Mouse (Mus musculus): ENCODE results near the gene Msi2. TPM values are rescaled to one million over a fixed set of nuclear protein-coding genes. Genes with fewer than 3 reads are reported as not detected.

Gene Msi2
- polyA plus RNA-seq, 1 experiment from 2014 or later = 41.0 TPM

DNA sequence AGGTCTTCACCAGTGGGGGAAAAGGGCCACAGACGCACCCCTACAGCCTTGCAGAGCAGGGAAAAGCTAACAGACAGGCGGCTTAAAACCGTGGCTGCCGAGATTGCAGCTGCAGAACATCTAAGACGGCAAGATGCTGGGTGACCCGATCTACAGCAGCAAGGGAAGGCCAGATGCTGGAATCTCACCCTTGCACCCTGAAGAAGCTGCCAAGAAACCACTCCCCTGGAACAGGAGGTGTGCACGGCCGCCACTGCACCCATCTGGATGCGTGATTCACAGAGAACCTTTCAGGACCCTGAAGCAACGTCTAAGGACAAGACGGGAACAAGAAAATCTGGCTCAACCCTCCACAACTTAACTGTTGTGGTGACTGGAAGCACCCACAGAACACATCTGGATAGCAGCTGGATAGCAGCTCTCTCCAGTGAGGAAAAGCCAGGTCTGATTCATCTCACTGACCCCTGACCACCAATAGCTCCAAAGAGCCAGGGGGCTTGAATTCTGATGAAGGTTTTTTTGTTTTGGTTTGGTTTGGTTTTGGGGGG is 11.0 kb downstream of the Msi2 start:
- no peaks in the 10 kb centered on the region for H3K9me3 ChIP-seq
- H3K27me3 ChIP-seq = no peaks in the 10 kb centered on the region
- H3K36me3 ChIP-seq = peaks cover 52% of the 10 kb centered on the region
- 79% methylated on average over 11 of the region's 11 CpGs for WGBS
- no peak overlapping the region for H3K4me3 ChIP-seq
- no peak overlapping the region for H3K9ac ChIP-seq
- H3K4me2 ChIP-seq = no peak overlapping the region
- peaks cover 97% of the 10 kb centered on the region for H3K4me1 ChIP-seq (replicated peaks)
- H3K27ac ChIP-seq = peak overlapping the region; percentile 52; the same call in 1 of the 2 replicates
- no peak for ATAC-seq (ENCODE audit: low FRiP score)

GRCm38 (mm10) chr11:88704688-88705087 is 13.6 kb downstream of the Msi2 start:
- no peak overlapping the region for H3K4me2 ChIP-seq
- no peak for ATAC-seq (ENCODE audit: low FRiP score)

DNA sequence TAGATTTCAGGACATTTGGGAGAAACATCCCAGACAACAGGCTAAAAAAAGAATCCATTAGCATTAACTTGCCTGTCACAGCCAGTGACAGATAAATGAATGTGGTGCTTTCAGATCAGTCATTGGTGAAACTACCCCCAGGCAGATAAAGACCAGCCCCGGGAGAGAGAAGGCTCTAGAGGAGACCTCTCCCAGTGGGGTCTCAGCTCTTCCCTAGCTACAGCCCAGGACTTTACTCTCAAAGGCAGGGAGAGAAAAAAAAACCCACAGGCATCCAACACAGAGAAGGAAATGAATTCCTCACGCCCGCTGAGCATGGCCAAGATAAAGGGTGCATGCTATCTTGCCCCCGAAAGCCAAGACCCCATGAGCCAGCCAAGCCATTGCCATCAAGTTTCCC is 15.1 kb downstream of the Msi2 start:
- peaks cover 44% of the 10 kb centered on the region for H3K36me3 ChIP-seq
- no peak for ATAC-seq (ENCODE audit: low FRiP score)
- H3K9ac ChIP-seq = 0 out of 2 replicates have a peak overlapping the region, but pooled peaks have one; percentile 15

More at GRCm38 (mm10) chr11:88704688-88705087, 13.6 kb downstream of the Msi2 start:
- peaks cover 45% of the 10 kb centered on the region for H3K36me3 ChIP-seq
- H3K4me3 ChIP-seq = no peak overlapping the region
- peak overlapping the region; percentile 19 for H3K27ac ChIP-seq
- H3K4me1 ChIP-seq (replicated peaks) = peaks cover 97% of the 10 kb centered on the region
- WGBS = 62% methylated on average over 10 of the region's 10 CpGs
- H3K9me3 ChIP-seq = no peaks in the 10 kb centered on the region
- no peaks in the 10 kb centered on the region for H3K27me3 ChIP-seq
- H3K9ac ChIP-seq = no peak overlapping the region

GRCm38 (mm10) chr11:88701976-88702659 is 16.2 kb downstream of the Msi2 start:
- H3K9me3 ChIP-seq = no peaks in the 10 kb centered on the region
- peak; percentile 46; the same call in 1 of the 2 replicates for ATAC-seq (ENCODE audit: low FRiP score)
- H3K27me3 ChIP-seq = no peaks in the 10 kb centered on the region
- H3K9ac ChIP-seq = no peak overlapping the region
- H3K4me2 ChIP-seq = 0 out of 2 replicates have a peak overlapping the region, but pooled peaks have one; percentile 4
- H3K36me3 ChIP-seq = peaks cover 42% of the 10 kb centered on the region
- 15% methylated on average over 6 of the region's 6 CpGs for WGBS
- no peak overlapping the region for H3K4me3 ChIP-seq
- peak overlapping the region; percentile 82 for H3K27ac ChIP-seq
- H3K4me1 ChIP-seq (replicated peaks) = peaks cover 86% of the 10 kb centered on the region

More for the DNA sequence above, 15.1 kb downstream of the Msi2 start:
- Histone ChIP-seq H3K27ac (peak overlapping the region; percentile 82), H3K27me3 (no peaks in the 10 kb centered on the region), H3K4me1 (replicated peaks) (peaks cover 86% of the 10 kb centered on the region), H3K4me3 (no peak overlapping the region), H3K4me2 (0 out of 2 replicates have a peak overlapping the region, but pooled peaks have one; percentile 13), H3K9me3 (no peaks in the 10 kb centered on the region)
- WGBS = 7% methylated on average over 4 of the region's 4 CpGs

DNA sequence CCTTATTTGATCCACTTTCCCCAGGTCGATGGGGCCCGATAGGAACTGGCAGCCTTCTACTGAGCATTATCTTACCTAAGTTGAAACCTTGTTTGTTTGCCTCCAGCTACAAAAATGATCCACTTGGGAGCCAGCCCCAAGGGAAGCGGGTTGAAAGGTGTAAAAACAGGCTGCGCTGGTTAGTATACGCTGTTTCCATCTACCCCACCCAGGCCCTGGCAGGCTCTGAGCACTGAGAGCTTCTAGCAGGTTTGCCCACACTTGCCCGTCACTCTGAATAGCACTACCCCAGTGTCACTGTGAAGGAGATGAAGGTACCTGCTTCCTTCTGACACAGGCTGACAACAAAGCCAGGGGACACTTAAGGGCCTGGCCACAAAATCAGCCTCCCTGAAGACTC is 17.3 kb downstream of the Msi2 start:
- ATAC-seq (ENCODE audit: low FRiP score) = no peak
- H3K4me1 ChIP-seq (replicated peaks) = peaks cover 86% of the 10 kb centered on the region
- H3K4me2 ChIP-seq = no peak overlapping the region
- H3K9ac ChIP-seq = no peak overlapping the region
- peak overlapping the region; percentile 82 for H3K27ac ChIP-seq
- H3K9me3 ChIP-seq = no peaks in the 10 kb centered on the region
- no peaks in the 10 kb centered on the region for H3K27me3 ChIP-seq
- H3K36me3 ChIP-seq = peaks cover 39% of the 10 kb centered on the region
- no peak overlapping the region for H3K4me3 ChIP-seq
- 80% methylated on average over 6 of the region's 6 CpGs for WGBS

- Histone ChIP-seq H3K36me3 (peaks cover 38% of the 10 kb centered on the region), H3K9ac (no peak overlapping the region), H3K27me3 (no peaks in the 10 kb centered on the region), H3K4me3 (no peak overlapping the region), H3K27ac (peak overlapping the region; percentile 82), H3K4me1 (replicated peaks) (peaks cover 86% of the 10 kb centered on the region), H3K4me2 (no peak overlapping the region), H3K9me3 (no peaks in the 10 kb centered on the region)
- 62% methylated on average over 15 of the region's 15 CpGs for WGBS
- ATAC-seq (ENCODE audit: low FRiP score) = no peak
These were observed 18.1 kb downstream of the Msi2 start for GRCm38 (mm10) chr11:88700202-88700711.

GRCm38 (mm10) chr11:88693905-88694893 is 24.1 kb downstream of the Msi2 start:
- peak overlapping the region; percentile 79 for H3K27ac ChIP-seq
- H3K9ac ChIP-seq = no peak overlapping the region
- peaks cover 90% of the 10 kb centered on the region for H3K4me1 ChIP-seq (replicated peaks)
- H3K4me2 ChIP-seq = peak overlapping the region; percentile 13; the same call in 1 of the 2 replicates
- no peaks in the 10 kb centered on the region for H3K27me3 ChIP-seq
- no peak for ATAC-seq (ENCODE audit: low FRiP score)
- H3K4me3 ChIP-seq = no peak overlapping the region
- H3K9me3 ChIP-seq = no peaks in the 10 kb centered on the region
- H3K36me3 ChIP-seq = peaks cover 17% of the 10 kb centered on the region
- WGBS = 11% methylated on average over 20 of the region's 20 CpGs

DNA sequence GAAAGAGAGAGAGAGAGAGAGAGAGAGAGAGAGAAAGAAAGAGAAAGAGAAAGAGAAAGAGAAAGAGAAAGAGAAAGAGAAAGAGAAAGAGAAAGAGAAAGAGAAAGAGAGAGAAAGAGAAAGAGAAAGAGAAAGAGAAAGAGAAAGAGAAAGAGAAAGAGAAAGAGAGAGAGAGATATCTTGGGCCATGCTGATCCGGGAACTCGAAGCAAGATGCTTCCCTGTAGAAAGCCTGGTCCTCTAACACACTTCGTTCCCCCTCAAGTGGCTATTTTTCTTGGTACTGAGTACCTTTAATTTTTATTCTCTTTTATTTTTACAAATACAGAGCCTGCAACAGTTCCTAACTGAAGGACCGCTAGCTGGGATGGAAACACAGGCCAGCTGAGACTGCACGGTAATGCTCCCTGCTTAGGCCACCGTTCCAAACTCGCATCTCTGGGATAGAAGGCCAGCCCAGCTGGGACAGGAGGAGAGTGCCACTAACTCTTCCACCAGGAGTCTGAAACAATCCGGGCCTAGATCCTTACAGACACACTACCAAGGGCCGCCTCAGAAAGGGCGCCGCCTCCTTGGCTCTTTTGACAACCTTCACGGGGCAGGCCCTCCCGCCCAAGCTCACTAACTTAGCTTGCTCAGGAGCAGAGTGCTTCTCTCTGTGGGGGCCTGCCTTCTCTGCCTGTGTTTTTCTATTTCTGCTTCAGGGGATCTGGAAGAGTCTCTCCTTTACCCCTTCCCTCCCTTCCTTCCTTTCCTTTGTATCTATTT is 25.1 kb downstream of the Msi2 start:
- H3K27ac ChIP-seq = peak overlapping the region; percentile 79
- H3K4me3 ChIP-seq = no peak overlapping the region
- H3K9me3 ChIP-seq = no peaks in the 10 kb centered on the region
- H3K4me2 ChIP-seq = 0 out of 2 replicates have a peak overlapping the region, but pooled peaks have one; percentile 1
- H3K4me1 ChIP-seq (replicated peaks) = peaks cover 93% of the 10 kb centered on the region
- ATAC-seq (ENCODE audit: low FRiP score) = no peak
- peak overlapping the region; percentile 53 for H3K9ac ChIP-seq
- H3K36me3 ChIP-seq = peaks cover 23% of the 10 kb centered on the region
- 27% methylated on average over 13 of the region's 13 CpGs for WGBS
- H3K27me3 ChIP-seq = no peaks in the 10 kb centered on the region

- H3K36me3 ChIP-seq = peaks cover 28% of the 10 kb centered on the region
- no peak for ATAC-seq (ENCODE audit: low FRiP score)
- H3K4me3 ChIP-seq = no peak overlapping the region
- H3K9ac ChIP-seq = no peak overlapping the region
- H3K4me1 ChIP-seq (replicated peaks) = peaks cover 93% of the 10 kb centered on the region
- WGBS = 22% methylated on average over 10 of the region's 10 CpGs
- H3K27ac ChIP-seq = peak overlapping the region; percentile 6; the same call in 1 of the 2 replicates
- no peaks in the 10 kb centered on the region for H3K27me3 ChIP-seq
- no peak overlapping the region for H3K4me2 ChIP-seq
- no peaks in the 10 kb centered on the region for H3K9me3 ChIP-seq
These were observed 25.9 kb downstream of the Msi2 start for GRCm38 (mm10) chr11:88692374-88692773.

DNA sequence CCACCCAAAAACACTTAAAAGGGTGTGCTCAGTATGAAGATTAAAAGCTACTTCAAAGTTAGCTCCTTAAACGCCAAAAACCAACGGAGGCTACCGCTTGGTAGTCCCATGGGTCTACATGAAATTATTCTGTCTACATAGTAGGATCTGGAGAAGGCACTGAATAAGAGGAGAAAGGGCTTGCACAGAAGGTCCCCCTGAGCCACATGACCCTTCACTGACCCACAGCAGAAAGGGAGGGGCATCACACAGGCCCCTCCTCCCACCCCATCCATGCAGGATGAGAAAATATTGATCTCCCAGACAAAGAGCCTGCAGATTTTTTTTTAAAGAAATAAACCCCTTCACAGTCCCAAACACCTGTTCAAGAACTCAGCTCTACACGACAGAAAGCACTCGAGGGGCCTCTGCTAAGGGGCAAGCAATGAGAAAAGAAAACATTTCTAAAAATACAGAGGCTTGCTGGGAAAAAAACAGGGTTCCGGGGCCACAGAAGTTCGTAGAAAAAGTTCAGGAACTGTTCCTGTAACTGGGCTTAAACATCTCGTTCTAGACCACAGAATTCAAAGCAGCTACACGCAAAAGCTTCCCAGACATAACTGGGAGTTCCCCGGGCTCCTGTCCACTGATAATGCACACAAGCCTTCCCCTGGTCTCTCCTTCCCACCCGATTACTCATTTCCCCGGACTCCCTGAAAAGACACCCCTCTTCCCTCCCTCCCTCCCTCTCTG is 27.6 kb downstream of the Msi2 start:
- no peak for ATAC-seq (ENCODE audit: low FRiP score)
- peak overlapping the region; percentile 35; the same call in 1 of the 2 replicates for H3K9ac ChIP-seq
- no peak overlapping the region; the same call in 1 of the 2 replicates for H3K4me2 ChIP-seq
- WGBS = 16% methylated on average over 12 of the region's 12 CpGs
- peak overlapping the region; percentile 64; the same call in 1 of the 2 replicates for H3K27ac ChIP-seq
- no peak overlapping the region for H3K4me3 ChIP-seq
- H3K36me3 ChIP-seq = peaks cover 29% of the 10 kb centered on the region
- H3K27me3 ChIP-seq = no peaks in the 10 kb centered on the region
- H3K9me3 ChIP-seq = no peaks in the 10 kb centered on the region
- H3K4me1 ChIP-seq (replicated peaks) = peaks cover 91% of the 10 kb centered on the region
